Mouse (Mus musculus): Measurements from ENCODE around the gene Gm20741.

Gene Gm20741

GRCm38 (mm10) chr16:88811827-88812226 lies at the start of gene Gm20741:
Gm20741 (minus strand) TSS chr16:88812220.
- DNase-seq (ENCODE audit: extremely low read depth, insufficient read length, low spot score) = no peak

- DNase-seq (ENCODE audit: extremely low read depth, insufficient read length, low spot score) = no peak
These were observed 39.4 kb upstream of the Gm20741 start for GRCm38 (mm10) chr16:88851450-88851849.

- no peak for DNase-seq (ENCODE audit: extremely low read depth, insufficient read length, low spot score)
These were observed 36.5 kb upstream of the Gm20741 start for GRCm38 (mm10) chr16:88848558-88848957.

- DNase-seq (ENCODE audit: extremely low read depth, insufficient read length, low spot score) = no peak
These were observed 35.3 kb upstream of the Gm20741 start for GRCm38 (mm10) chr16:88847363-88847762.

GRCm38 (mm10) chr16:88826978-88827377 lies 15.0 kb upstream of the Gm20741 start:
- DNase-seq (ENCODE audit: extremely low read depth, insufficient read length, low spot score) = no peak

GRCm38 (mm10) chr16:88826095-88826652 lies 14.2 kb upstream of the Gm20741 start, which contains the start of gene Krtap14:
Krtap14 (minus strand) TSS chr16:88826145.
- no peak for DNase-seq (ENCODE audit: extremely low read depth, insufficient read length, low spot score)

- no peak for DNase-seq (ENCODE audit: extremely low read depth, insufficient read length, low spot score)
These were observed 11.7 kb upstream of the Gm20741 start for GRCm38 (mm10) chr16:88823736-88824135.

GRCm38 (mm10) chr16:88820066-88820465 lies 8.0 kb upstream of the Gm20741 start, which contains the start of gene Krtap15:
Krtap15 (plus strand) TSS chr16:88820215.
- DNase-seq (ENCODE audit: extremely low read depth, insufficient read length, low spot score) = no peak

- no peak for DNase-seq (ENCODE audit: extremely low read depth, insufficient read length, low spot score)
These were observed 25.2 kb downstream of the Gm20741 start for GRCm38 (mm10) chr16:88786786-88787185.

- no peak for DNase-seq (ENCODE audit: extremely low read depth, insufficient read length, low spot score)
These were observed 34.4 kb downstream of the Gm20741 start, which contains the start of gene Gm5965 for GRCm38 (mm10) chr16:88777596-88777995. Gm5965 (plus strand) TSS chr16:88777896.

GRCm38 (mm10) chr16:88774106-88774505 lies 37.9 kb downstream of the Gm20741 start, which contains the start of gene 2310057N15Rik:
2310057N15Rik (minus strand) TSS chr16:88774206.
- DNase-seq (ENCODE audit: extremely low read depth, insufficient read length, low spot score) = no peak
